Mouse (Mus musculus): ENCODE measurements around the gene Spz1.

GRCm38 (mm10) chr13:92594481-92594880 lies 18.5 kb upstream of the Spz1 start:
- no peak for TF ChIP-seq POLR2A (IDR thresholded peaks at IDR 0.05; ENCODE audit: insufficient read depth, low read depth, low read length)
- no peak for TF ChIP-seq CTCF (IDR thresholded peaks at IDR 0.05; ENCODE audit: insufficient read depth, low read depth, low read length)

All from olfactory bulb, adult 2 months (tissue).